Mouse (Mus musculus) heart, embryonic 10.5 days (tissue): ENCODE measurements around the gene Haghl. TPM values are rescaled to one million over a fixed set of nuclear protein-coding genes. Genes with fewer than 3 reads are reported as not detected.
"Not testable (repeated sequence)": the region's sequence is repeated elsewhere in the genome, so short reads cannot be mapped to it uniquely, and the experiment has no call there.

Experiments used
- DNase-seq: peaks from one replicate; pipeline ENCODE4 v3.0.0-alpha.2; 2017; ENCODE audit warnings: low spot score
- H3K27ac ChIP-seq: fragments of 300-500 bp; sonication (generic); 2 replicates; pipeline ENCODE4 v1.5.1; 2016; ENCODE audit warnings: mild to moderate bottlenecking
- H3K27me3 ChIP-seq: fragments of 300-500 bp; sonication (generic); 2 replicates; pipeline ENCODE4 v1.6.1; 2016; ENCODE audit warnings: mild to moderate bottlenecking; ENCODE audit not compliant: poor library complexity, insufficient read depth, severe bottlenecking
- H3K36me3 ChIP-seq: fragments of 300-500 bp; sonication (generic); 2 replicates; pipeline ENCODE4 v1.6.1; 2016; ENCODE audit warnings: mild to moderate bottlenecking, moderate library complexity
- H3K4me1 ChIP-seq: fragments of 300-500 bp; sonication (generic); 2 replicates; pipeline ENCODE4 v1.6.1; 2016; ENCODE audit warnings: mild to moderate bottlenecking
- H3K4me3 ChIP-seq: fragments of 300-500 bp; sonication (generic); 2 replicates; pipeline ENCODE4 v1.5.1; 2016; ENCODE audit warnings: mild to moderate bottlenecking, moderate library complexity
- H3K9me3 ChIP-seq: fragments of 300-500 bp; sonication (generic); 2 replicates; pipeline ENCODE4 v1.6.1; 2016; ENCODE audit warnings: mild to moderate bottlenecking, moderate library complexity
- WGBS: fragments of 180-500 bp; shearing (Covaris S2); methylation state at CpG from one replicate; pipeline ENCODE4 v1.1.7; 2016; 5-methylcytosine and 5-hydroxymethylcytosine counted together
- polyA plus RNA-seq: library from polyadenylated mRNA; unstranded; fragments of >200 nt; fragmentation: Nextera tagmentation; extraction: Ambion mirVana; gene quantifications from 2 replicates; pipeline ENCODE4 v1.2.1, GENCODE M21; 2016

Gene Haghl
- polyA plus RNA-seq, 1 experiment from 2014 or later, result 63.8 TPM

GRCm38 (mm10) chr17:25808789-25809605, 23.5 kb upstream of the Haghl start, which contains the start of gene Fbxl16:
Fbxl16 (plus strand) TSS chr17:25809085.
- peak within 1 kb of the TSS; percentile 76 for H3K4me3 ChIP-seq
- no peak for DNase-seq
- peak within 1 kb of the TSS; percentile 67 for H3K27ac ChIP-seq
- H3K9me3 ChIP-seq, result no peaks in the 10 kb centered on the region
- WGBS, result under 1% methylated on average over 87 of the region's 100 CpGs
- H3K27me3 ChIP-seq, result peaks cover 80% of the 10 kb centered on the region
- no peaks in the 10 kb centered on the region for H3K36me3 ChIP-seq
- H3K4me1 ChIP-seq, result peaks cover 23% of the 10 kb centered on the region

- peak overlapping the region; percentile 76 for H3K4me3 ChIP-seq
- no peak for DNase-seq
- H3K27me3 ChIP-seq, result peaks cover 73% of the 10 kb centered on the region
- no peaks in the 10 kb centered on the region for H3K9me3 ChIP-seq
- H3K4me1 ChIP-seq, result peaks cover 26% of the 10 kb centered on the region
- whole genome bisulfite sequencing, result 42% methylated on average over 5 of the region's 5 CpGs
- H3K36me3 ChIP-seq, result no peaks in the 10 kb centered on the region
- H3K27ac ChIP-seq, result no peak overlapping the region
Observed at GRCm38 (mm10) chr17:25808028-25808427, 22.6 kb upstream of the Haghl start.

GRCm38 (mm10) chr17:25807452-25807851, 22.0 kb upstream of the Haghl start:
- H3K9me3 ChIP-seq, H3K36me3 ChIP-seq, H3K4me3 ChIP-seq, DNase-seq, H3K27ac ChIP-seq: not testable (repeated sequence)
- peaks cover 32% of the 10 kb centered on the region for H3K4me1 ChIP-seq
- peaks cover 67% of the 10 kb centered on the region for H3K27me3 ChIP-seq
- WGBS, result 43% methylated on average over 2 of the region's 2 CpGs

- Histone ChIP-seq H3K9me3 (no peaks in the 10 kb centered on the region), H3K36me3 (no peaks in the 10 kb centered on the region), H3K4me1 (peaks cover 37% of the 10 kb centered on the region), H3K4me3 (no peak overlapping the region), H3K27ac (no peak overlapping the region), H3K27me3 (peaks cover 62% of the 10 kb centered on the region)
- DNase-seq, result no peak
- WGBS, result 80% methylated on average over 4 of the region's 4 CpGs
Observed at GRCm38 (mm10) chr17:25806507-25806906, 21.0 kb upstream of the Haghl start.

- Histone ChIP-seq H3K4me3 (peak overlapping the region; percentile 22; the same call in 1 of the 2 replicates), H3K36me3 (no peaks in the 10 kb centered on the region), H3K27me3 (peaks cover 27% of the 10 kb centered on the region), H3K27ac (peak overlapping the region; percentile 81), H3K9me3 (no peaks in the 10 kb centered on the region), H3K4me1 (peaks cover 18% of the 10 kb centered on the region)
- 10% methylated on average over 10 of the region's 10 CpGs for WGBS
- peak; percentile 95 for DNase-seq
Observed at GRCm38 (mm10) chr17:25802825-25803517, 17.5 kb upstream of the Haghl start.

GRCm38 (mm10) chr17:25801029-25801428, 15.6 kb upstream of the Haghl start:
- DNase-seq, result no peak
- Histone ChIP-seq H3K27me3 (peaks cover 13% of the 10 kb centered on the region), H3K4me1 (peaks cover 29% of the 10 kb centered on the region), H3K36me3 (no peaks in the 10 kb centered on the region), H3K27ac (no peak overlapping the region), H3K9me3 (no peaks in the 10 kb centered on the region), H3K4me3 (no peak overlapping the region)
- WGBS, result 4% methylated on average over 6 of the region's 6 CpGs

- under 1% methylated on average over 35 of the region's 35 CpGs for WGBS
- Histone ChIP-seq H3K27me3 (no peaks in the 10 kb centered on the region), H3K4me1 (peaks cover 46% of the 10 kb centered on the region), H3K9me3 (no peaks in the 10 kb centered on the region), H3K4me3 (peak within 1 kb of the TSS; percentile 80), H3K27ac (peak within 1 kb of the TSS; percentile 87), H3K36me3 (peaks cover 14% of the 10 kb centered on the region)
- DNase-seq, result peak; percentile 95
Observed at GRCm38 (mm10) chr17:25796951-25797369, 11.5 kb upstream of the Haghl start, which contains the start of gene Metrn. Metrn (minus strand) TSS chr17:25797136.

GRCm38 (mm10) chr17:25796211-25796771, 10.8 kb upstream of the Haghl start:
- no peaks in the 10 kb centered on the region for H3K9me3 ChIP-seq
- H3K27me3 ChIP-seq, result no peaks in the 10 kb centered on the region
- H3K4me3 ChIP-seq, result peak overlapping the region; percentile 80
- no peak for DNase-seq
- under 1% methylated on average over 37 of the region's 37 CpGs for WGBS
- H3K27ac ChIP-seq, result peak overlapping the region; percentile 87
- H3K4me1 ChIP-seq, result peaks cover 53% of the 10 kb centered on the region
- H3K36me3 ChIP-seq, result peaks cover 14% of the 10 kb centered on the region

- Histone ChIP-seq H3K9me3 (no peaks in the 10 kb centered on the region), H3K27ac (peak within 1 kb of the TSS; percentile 87), H3K36me3 (peaks cover 15% of the 10 kb centered on the region), H3K4me1 (peaks cover 58% of the 10 kb centered on the region), H3K27me3 (no peaks in the 10 kb centered on the region), H3K4me3 (peak within 1 kb of the TSS; percentile 80)
- no peak for DNase-seq
- 10% methylated on average over 6 of the region's 6 CpGs for WGBS
Observed at GRCm38 (mm10) chr17:25795609-25796092, 10.2 kb upstream of the Haghl start, which contains the start of gene AC134908.4. AC134908.4 (minus strand) TSS chr17:25795659.

- 87% methylated on average over 17 of the region's 17 CpGs for WGBS
- no peaks in the 10 kb centered on the region for H3K27me3 ChIP-seq
- H3K4me3 ChIP-seq, result peak overlapping the region; percentile 80
- peaks cover 60% of the 10 kb centered on the region for H3K4me1 ChIP-seq
- H3K27ac ChIP-seq, result peak overlapping the region; percentile 87
- H3K9me3 ChIP-seq, result no peaks in the 10 kb centered on the region
- H3K36me3 ChIP-seq, result peaks cover 19% of the 10 kb centered on the region
- DNase-seq, result no peak
Observed at GRCm38 (mm10) chr17:25794998-25795397, 9.5 kb upstream of the Haghl start.

- peaks cover 27% of the 10 kb centered on the region for H3K36me3 ChIP-seq
- peaks cover 60% of the 10 kb centered on the region for H3K4me1 ChIP-seq
- no peak overlapping the region for H3K4me3 ChIP-seq
- DNase-seq, result no peak
- 0 out of 2 replicates have a peak overlapping the region, but pooled peaks have one; percentile 22 for H3K27ac ChIP-seq
- no peaks in the 10 kb centered on the region for H3K27me3 ChIP-seq
- H3K9me3 ChIP-seq, result no peaks in the 10 kb centered on the region
- WGBS, result 82% methylated on average over 13 of the region's 13 CpGs
Observed at GRCm38 (mm10) chr17:25794197-25794596, 8.7 kb upstream of the Haghl start.

GRCm38 (mm10) chr17:25792615-25793014, 7.1 kb upstream of the Haghl start, which contains the start of gene Fam173a:
Fam173a (minus strand) TSS chr17:25792901.
- DNase-seq, result peak; percentile 88
- Histone ChIP-seq H3K9me3 (no peaks in the 10 kb centered on the region), H3K4me3 (peak within 1 kb of the TSS; percentile 79), H3K36me3 (peaks cover 41% of the 10 kb centered on the region), H3K27ac (peak within 1 kb of the TSS; percentile 94), H3K27me3 (no peaks in the 10 kb centered on the region), H3K4me1 (peaks cover 61% of the 10 kb centered on the region)
- 4% methylated on average over 14 of the region's 14 CpGs for WGBS
